Mouse (Mus musculus): Measurements from ENCODE around the gene Selenow.

DNA sequence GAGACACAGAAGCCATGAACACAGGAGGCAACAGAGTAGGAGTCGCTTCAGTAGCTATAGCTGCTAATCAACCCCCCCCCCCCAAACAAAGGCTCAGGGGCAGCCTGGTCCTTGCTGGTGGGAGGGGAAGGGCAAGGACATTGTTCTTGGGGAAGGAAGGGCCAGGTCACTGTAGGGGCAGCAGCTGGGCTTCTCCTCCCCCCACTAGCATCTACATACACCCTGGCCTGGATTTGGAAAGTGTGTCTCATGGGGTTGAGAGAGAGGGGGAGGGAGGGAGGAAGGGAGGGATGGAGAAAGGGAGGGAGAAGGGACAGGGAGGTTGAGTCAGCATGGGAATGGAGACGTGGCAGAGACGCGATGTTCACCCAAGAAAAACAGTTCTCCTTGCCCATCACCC, 38.5 kb upstream of the Selenow start:
- TF ChIP-seq EP300 (optimal IDR thresholded peaks at IDR 0.05) = no peak
- TF ChIP-seq CTCF (IDR thresholded peaks at IDR 0.05; ENCODE audit: low read depth) = no peak

Data from stomach, postnatal 0 days (tissue).